Mouse (Mus musculus): Measurements from ENCODE around the gene Lysmd4. TPM values are rescaled to one million over a fixed set of nuclear protein-coding genes. Genes with fewer than 3 reads are reported as not detected.
A peak's percentile ranks its signal among the peaks of the same experiment; 100 is the strongest.

The Lysmd4 gene
- polyA plus RNA-seq, 1 experiment from 2014 or later = 11.9 TPM

- Histone ChIP-seq H3K4me2 (no peak overlapping the region), H3K4me3 (replicated peaks) (no peak overlapping the region), H3K4me1 (no peaks in the 10 kb centered on the region), H3K27ac (no peak overlapping the region), H3K9ac (no peak overlapping the region), H3K36me3 (no peaks in the 10 kb centered on the region), H3K27me3 (replicated peaks) (no peaks in the 10 kb centered on the region), H3K9me3 (no peaks in the 10 kb centered on the region)
- ATAC-seq (ENCODE audit: insufficient read depth, low FRiP score, low read depth) = no peak
- WGBS = 84% methylated on average over 1 of the region's 1 CpGs
Measured at GRCm38 (mm10) chr7:67291356-67291755, 69.0 kb downstream of the Lysmd4 start.

DNA sequence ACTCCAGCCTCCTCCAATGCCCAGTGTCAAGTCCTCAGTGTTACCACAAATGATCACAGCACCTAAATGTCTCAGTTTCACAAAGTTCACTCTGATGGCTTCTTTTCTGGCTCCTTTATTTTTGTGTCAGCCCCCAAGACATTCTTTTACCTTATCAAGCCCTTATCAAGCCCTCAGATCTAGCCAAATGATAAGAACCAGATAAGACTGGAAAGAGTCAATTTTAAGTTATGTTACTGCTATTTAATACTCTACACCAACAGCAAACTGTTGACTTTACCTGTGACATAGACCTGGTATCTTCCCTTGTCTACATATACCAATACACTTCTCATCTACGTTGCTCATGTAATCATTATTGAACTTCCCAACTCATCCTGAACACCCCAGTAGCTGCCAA, 74.1 kb downstream of the Lysmd4 start:
- no peak overlapping the region for H3K9ac ChIP-seq
- ATAC-seq (ENCODE audit: insufficient read depth, low FRiP score, low read depth) = no peak
- WGBS = 71% methylated on average over 1 of the region's 1 CpGs

GRCm38 (mm10) chr7:67304937-67305336, 82.6 kb downstream of the Lysmd4 start:
- Histone ChIP-seq H3K4me1 (no peaks in the 10 kb centered on the region), H3K9ac (no peak overlapping the region), H3K4me2 (no peak overlapping the region), H3K4me3 (replicated peaks) (no peak overlapping the region), H3K27ac (no peak overlapping the region), H3K27me3 (replicated peaks) (no peaks in the 10 kb centered on the region), H3K9me3 (no peaks in the 10 kb centered on the region), H3K36me3 (no peaks in the 10 kb centered on the region)
- WGBS = 58% methylated on average over 3 of the region's 3 CpGs
- ATAC-seq (ENCODE audit: insufficient read depth, low FRiP score, low read depth) = no peak

More for the DNA sequence above, 74.1 kb downstream of the Lysmd4 start:
- no peaks in the 10 kb centered on the region for H3K27me3 ChIP-seq (replicated peaks)
- H3K27ac ChIP-seq = no peak overlapping the region
- no peaks in the 10 kb centered on the region for H3K9me3 ChIP-seq
- H3K4me3 ChIP-seq (replicated peaks) = no peak overlapping the region
- no peaks in the 10 kb centered on the region for H3K4me1 ChIP-seq
- H3K36me3 ChIP-seq = no peaks in the 10 kb centered on the region
- no peak overlapping the region for H3K4me2 ChIP-seq

- ATAC-seq (ENCODE audit: insufficient read depth, low FRiP score, low read depth) = no peak
- WGBS = 95% methylated on average over 3 of the region's 3 CpGs
Measured at GRCm38 (mm10) chr7:67307078-67307477, 84.7 kb downstream of the Lysmd4 start.

DNA sequence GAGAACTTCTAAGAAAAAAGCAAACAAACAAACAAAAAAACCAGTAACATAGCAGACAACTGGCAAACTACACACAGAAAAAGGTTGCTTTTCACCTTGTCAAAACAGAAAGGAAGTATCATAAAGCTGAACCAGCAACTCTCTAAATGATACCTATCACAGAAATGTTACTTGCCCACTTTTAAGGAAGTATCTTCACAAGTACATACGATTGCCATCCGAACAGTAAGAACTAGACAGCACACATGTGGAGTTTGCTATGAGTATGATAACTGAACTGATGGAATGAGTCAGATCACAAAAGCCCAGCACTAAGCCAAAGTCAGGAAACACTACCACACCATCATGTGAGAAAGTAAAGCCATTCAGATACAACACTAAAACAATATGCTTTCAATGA, 85.8 kb downstream of the Lysmd4 start:
- H3K27me3 ChIP-seq (replicated peaks) = no peaks in the 10 kb centered on the region
- no peaks in the 10 kb centered on the region for H3K9me3 ChIP-seq
- no peak overlapping the region for H3K4me2 ChIP-seq
- no peak overlapping the region for H3K4me3 ChIP-seq (replicated peaks)
- no peak overlapping the region for H3K27ac ChIP-seq
- H3K36me3 ChIP-seq = no peaks in the 10 kb centered on the region
- 84% methylated on average over 2 of the region's 2 CpGs for WGBS
- H3K4me1 ChIP-seq = no peaks in the 10 kb centered on the region
- ATAC-seq (ENCODE audit: insufficient read depth, low FRiP score, low read depth) = no peak
- no peak overlapping the region for H3K9ac ChIP-seq

More at GRCm38 (mm10) chr7:67307078-67307477, 84.7 kb downstream of the Lysmd4 start:
- no peak overlapping the region for H3K9ac ChIP-seq
- H3K4me3 ChIP-seq (replicated peaks) = no peak overlapping the region
- H3K4me2 ChIP-seq = no peak overlapping the region
- no peaks in the 10 kb centered on the region for H3K9me3 ChIP-seq
- no peaks in the 10 kb centered on the region for H3K4me1 ChIP-seq
- no peaks in the 10 kb centered on the region for H3K36me3 ChIP-seq
- no peaks in the 10 kb centered on the region for H3K27me3 ChIP-seq (replicated peaks)
- no peak overlapping the region for H3K27ac ChIP-seq

DNA sequence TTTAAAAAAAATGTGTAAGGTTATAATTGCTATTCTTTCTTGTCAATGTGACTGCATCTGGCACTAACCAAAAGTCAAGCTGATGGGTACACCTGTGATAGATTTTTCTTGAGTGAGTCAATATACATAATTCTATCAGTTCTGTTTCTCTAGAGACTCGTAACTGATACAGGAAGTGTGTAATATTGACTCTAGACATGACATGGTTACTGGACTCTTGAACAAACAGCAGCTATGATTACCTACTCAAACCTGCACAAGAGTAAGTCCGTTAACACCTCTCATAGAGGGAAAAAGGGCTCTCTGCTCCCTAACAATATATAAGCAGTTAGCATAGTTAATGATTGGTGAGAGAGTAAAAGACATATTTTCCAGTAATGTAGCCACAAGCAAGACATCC, 87.8 kb downstream of the Lysmd4 start:
- Histone ChIP-seq H3K4me2 (no peak overlapping the region), H3K27ac (no peak overlapping the region), H3K4me1 (no peaks in the 10 kb centered on the region), H3K9me3 (no peaks in the 10 kb centered on the region), H3K9ac (no peak overlapping the region), H3K4me3 (replicated peaks) (no peak overlapping the region), H3K27me3 (replicated peaks) (no peaks in the 10 kb centered on the region), H3K36me3 (0 out of 2 replicates have a peak, but pooled peaks cover 4% of the 10 kb centered on the region)
- ATAC-seq (ENCODE audit: insufficient read depth, low FRiP score, low read depth) = peak; percentile 71; the same call in 1 of the 2 replicates
- 55% methylated on average over 2 of the region's 2 CpGs for WGBS

GRCm38 (mm10) chr7:67313200-67313599, 90.9 kb downstream of the Lysmd4 start:
- 89% methylated on average over 3 of the region's 3 CpGs for WGBS

DNA sequence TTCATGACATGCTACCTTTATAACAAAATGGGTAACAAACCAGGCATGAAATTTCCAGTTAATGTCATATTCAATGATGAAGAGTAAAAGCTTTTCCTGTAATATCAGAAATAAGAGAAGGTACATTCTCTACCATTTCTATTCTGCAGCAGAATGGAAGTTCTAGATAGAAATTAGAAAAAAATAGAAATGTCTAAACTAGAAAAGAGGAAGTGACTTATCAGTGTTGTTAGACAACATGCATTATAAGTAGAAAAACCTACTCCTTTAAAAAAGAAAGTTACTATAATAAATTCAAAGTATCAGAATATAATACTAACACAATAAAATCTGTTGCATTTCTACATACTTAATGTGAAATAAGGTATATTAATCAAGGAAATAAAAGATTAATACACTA, 96.4 kb downstream of the Lysmd4 start:
- no peak overlapping the region for H3K27ac ChIP-seq
- H3K9ac ChIP-seq = no peak overlapping the region
- H3K9me3 ChIP-seq = no peaks in the 10 kb centered on the region
- H3K4me2 ChIP-seq = no peak overlapping the region
- 0 out of 2 replicates have a peak, but pooled peaks cover 2% of the 10 kb centered on the region for H3K36me3 ChIP-seq
- no peaks in the 10 kb centered on the region for H3K4me1 ChIP-seq
- ATAC-seq (ENCODE audit: insufficient read depth, low FRiP score, low read depth) = no peak
- H3K27me3 ChIP-seq (replicated peaks) = no peaks in the 10 kb centered on the region
- H3K4me3 ChIP-seq (replicated peaks) = no peak overlapping the region

More at GRCm38 (mm10) chr7:67313200-67313599, 90.9 kb downstream of the Lysmd4 start:
- Histone ChIP-seq H3K36me3 (0 out of 2 replicates have a peak, but pooled peaks cover 4% of the 10 kb centered on the region), H3K9ac (no peak overlapping the region), H3K27ac (no peak overlapping the region), H3K9me3 (no peaks in the 10 kb centered on the region), H3K4me1 (no peaks in the 10 kb centered on the region), H3K4me3 (replicated peaks) (no peak overlapping the region), H3K27me3 (replicated peaks) (no peaks in the 10 kb centered on the region), H3K4me2 (no peak overlapping the region)
- ATAC-seq (ENCODE audit: insufficient read depth, low FRiP score, low read depth) = no peak

DNA sequence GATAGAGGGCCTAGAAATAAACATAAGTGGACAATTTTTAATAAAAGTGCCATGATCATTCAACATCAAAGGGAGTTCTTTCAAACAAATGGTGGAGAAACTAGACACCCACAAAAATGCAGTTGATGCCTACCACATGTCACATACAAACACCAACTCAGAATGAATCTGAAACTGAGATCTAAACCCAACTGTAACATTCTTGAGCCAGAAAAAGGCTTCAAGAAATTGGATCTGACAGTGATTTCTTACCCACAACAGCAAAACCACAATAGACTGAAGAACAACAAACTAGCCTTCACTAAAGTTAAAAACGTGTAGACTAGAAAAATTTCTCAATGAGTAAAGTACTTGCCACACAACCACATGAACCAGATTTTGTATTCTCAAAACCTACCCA, 98.0 kb downstream of the Lysmd4 start:
- Histone ChIP-seq H3K9me3 (no peaks in the 10 kb centered on the region), H3K27me3 (replicated peaks) (no peaks in the 10 kb centered on the region), H3K4me1 (no peaks in the 10 kb centered on the region), H3K4me3 (replicated peaks) (no peak overlapping the region), H3K36me3 (no peaks in the 10 kb centered on the region), H3K4me2 (no peak overlapping the region), H3K27ac (no peak overlapping the region), H3K9ac (no peak overlapping the region)
- no peak for ATAC-seq (ENCODE audit: insufficient read depth, low FRiP score, low read depth)
- WGBS = 64% methylated on average over 1 of the region's 1 CpGs

DNA sequence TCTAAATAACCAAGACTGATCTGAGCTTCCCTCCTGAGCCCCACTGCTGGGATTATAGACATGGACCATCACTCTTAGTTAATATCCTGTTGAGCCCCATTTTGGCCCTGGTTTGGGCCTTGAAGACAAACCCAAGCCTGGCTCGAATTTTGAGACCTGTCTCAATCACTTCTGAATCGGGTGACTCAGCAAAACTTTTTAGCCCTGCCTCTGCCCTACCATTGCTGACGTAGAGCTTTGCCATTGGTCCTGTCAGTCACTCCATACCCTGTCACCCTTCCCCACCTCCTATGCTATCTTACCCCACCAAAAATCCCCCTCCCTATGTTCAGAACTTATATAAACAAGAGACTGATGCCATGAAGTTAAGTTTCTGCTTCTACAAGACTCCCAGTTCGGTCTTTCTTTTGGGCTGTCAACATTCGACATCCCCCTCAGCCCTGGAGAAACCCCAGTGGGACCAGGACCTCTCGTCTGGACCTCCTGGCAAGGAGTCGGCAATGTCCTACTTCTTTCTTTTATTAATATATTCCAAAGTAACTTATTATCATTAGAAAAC, 119.8 kb downstream of the Lysmd4 start:
- Histone ChIP-seq H3K27me3 (replicated peaks) (no peaks in the 10 kb centered on the region), H3K4me1 (no peaks in the 10 kb centered on the region), H3K27ac (no peak overlapping the region), H3K36me3 (no peaks in the 10 kb centered on the region), H3K9me3 (no peaks in the 10 kb centered on the region), H3K9ac (no peak overlapping the region), H3K4me3 (replicated peaks) (no peak overlapping the region), H3K4me2 (no peak overlapping the region)
- ATAC-seq (ENCODE audit: insufficient read depth, low FRiP score, low read depth) = no peak
- WGBS = 86% methylated on average over 7 of the region's 7 CpGs

DNA sequence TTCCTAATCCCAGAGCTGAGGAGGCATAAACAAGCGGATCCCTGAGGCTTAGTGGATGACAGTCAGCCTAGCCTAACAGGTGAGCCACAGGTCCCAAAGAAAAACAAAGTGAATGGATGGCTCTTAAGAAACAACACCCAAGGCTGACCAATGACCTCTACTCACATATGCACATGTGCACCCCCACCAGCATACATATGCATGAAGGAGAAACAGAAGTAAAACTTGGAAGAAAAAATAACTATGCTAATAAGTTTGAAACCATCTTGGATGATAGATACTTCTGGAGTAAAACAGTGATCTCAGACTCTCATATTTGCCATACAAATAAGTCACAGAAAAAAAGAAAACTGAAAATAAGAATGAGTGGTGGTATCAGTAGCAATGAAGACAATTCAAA, 122.1 kb downstream of the Lysmd4 start:
- H3K9ac ChIP-seq = no peak overlapping the region
- H3K4me3 ChIP-seq (replicated peaks) = no peak overlapping the region
- no peak for ATAC-seq (ENCODE audit: insufficient read depth, low FRiP score, low read depth)
- H3K4me2 ChIP-seq = no peak overlapping the region
- WGBS = 68% methylated on average over 1 of the region's 1 CpGs
- no peak overlapping the region for H3K27ac ChIP-seq
- H3K9me3 ChIP-seq = no peaks in the 10 kb centered on the region
- H3K27me3 ChIP-seq (replicated peaks) = no peaks in the 10 kb centered on the region
- H3K36me3 ChIP-seq = no peaks in the 10 kb centered on the region
- no peaks in the 10 kb centered on the region for H3K4me1 ChIP-seq

DNA sequence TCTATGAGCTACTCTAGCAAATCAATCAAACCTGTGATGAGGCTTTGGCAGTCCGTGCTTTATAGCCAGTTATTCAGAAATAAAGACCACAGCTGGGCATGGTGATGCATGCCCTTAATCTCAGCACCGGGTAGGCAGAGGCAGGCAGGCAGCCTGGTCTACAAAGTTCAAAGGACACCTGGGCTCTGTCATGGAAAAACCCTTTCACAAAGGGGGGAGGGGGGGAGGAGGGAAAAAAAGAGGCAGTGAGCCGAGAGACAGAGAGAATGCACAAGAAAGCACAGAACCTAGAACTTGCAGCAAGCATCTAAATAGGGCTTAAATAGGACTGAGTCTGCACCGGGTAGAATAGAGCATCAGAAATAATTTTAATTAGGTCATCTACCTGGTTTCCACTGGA, 130.6 kb downstream of the Lysmd4 start:
- no peak overlapping the region for H3K27ac ChIP-seq
- no peak overlapping the region for H3K4me3 ChIP-seq (replicated peaks)
- no peaks in the 10 kb centered on the region for H3K27me3 ChIP-seq (replicated peaks)
- H3K36me3 ChIP-seq = no peaks in the 10 kb centered on the region
- no peak overlapping the region for H3K4me2 ChIP-seq
- 80% methylated on average over 4 of the region's 4 CpGs for WGBS
- no peaks in the 10 kb centered on the region for H3K4me1 ChIP-seq
- no peak for ATAC-seq (ENCODE audit: insufficient read depth, low FRiP score, low read depth)
- H3K9me3 ChIP-seq = no peaks in the 10 kb centered on the region
- H3K9ac ChIP-seq = no peak overlapping the region

GRCm38 (mm10) chr7:67353667-67354066, 131.3 kb downstream of the Lysmd4 start:
- no peak for ATAC-seq (ENCODE audit: insufficient read depth, low FRiP score, low read depth)
- H3K9me3 ChIP-seq = no peaks in the 10 kb centered on the region
- no peak overlapping the region for H3K9ac ChIP-seq
- 84% methylated on average over 6 of the region's 6 CpGs for WGBS
- H3K27ac ChIP-seq = no peak overlapping the region
- no peaks in the 10 kb centered on the region for H3K36me3 ChIP-seq
- no peaks in the 10 kb centered on the region for H3K4me1 ChIP-seq
- H3K4me2 ChIP-seq = no peak overlapping the region
- H3K27me3 ChIP-seq (replicated peaks) = no peaks in the 10 kb centered on the region
- no peak overlapping the region for H3K4me3 ChIP-seq (replicated peaks)

Measured in stomach, embryonic 15.5 days (tissue).